Mouse (Mus musculus): ENCODE measurements at regions not wholly inside any gene's neighbourhood (a gene's known extent, or its start where the extent isn't known, plus 50 kb on each side); places are given as distances from the start of the nearest gene placed in this dataset.

GRCm38 (mm10) chr9:61554611-61555010 is 182.4 kb downstream of the Tle3 start:
- DNase-seq: no peak

GRCm38 (mm10) chr9:61553626-61554025 is 181.5 kb downstream of the Tle3 start:
- no peak for DNase-seq

GRCm38 (mm10) chr9:61551361-61551760 is 179.2 kb downstream of the Tle3 start:
- DNase-seq: no peak

- no peak for DNase-seq
Observed at GRCm38 (mm10) chr9:61550326-61550725, 178.2 kb downstream of the Tle3 start.

- DNase-seq: no peak
Observed at GRCm38 (mm10) chr9:61549692-61550241, 177.6 kb downstream of the Tle3 start.

DNA sequence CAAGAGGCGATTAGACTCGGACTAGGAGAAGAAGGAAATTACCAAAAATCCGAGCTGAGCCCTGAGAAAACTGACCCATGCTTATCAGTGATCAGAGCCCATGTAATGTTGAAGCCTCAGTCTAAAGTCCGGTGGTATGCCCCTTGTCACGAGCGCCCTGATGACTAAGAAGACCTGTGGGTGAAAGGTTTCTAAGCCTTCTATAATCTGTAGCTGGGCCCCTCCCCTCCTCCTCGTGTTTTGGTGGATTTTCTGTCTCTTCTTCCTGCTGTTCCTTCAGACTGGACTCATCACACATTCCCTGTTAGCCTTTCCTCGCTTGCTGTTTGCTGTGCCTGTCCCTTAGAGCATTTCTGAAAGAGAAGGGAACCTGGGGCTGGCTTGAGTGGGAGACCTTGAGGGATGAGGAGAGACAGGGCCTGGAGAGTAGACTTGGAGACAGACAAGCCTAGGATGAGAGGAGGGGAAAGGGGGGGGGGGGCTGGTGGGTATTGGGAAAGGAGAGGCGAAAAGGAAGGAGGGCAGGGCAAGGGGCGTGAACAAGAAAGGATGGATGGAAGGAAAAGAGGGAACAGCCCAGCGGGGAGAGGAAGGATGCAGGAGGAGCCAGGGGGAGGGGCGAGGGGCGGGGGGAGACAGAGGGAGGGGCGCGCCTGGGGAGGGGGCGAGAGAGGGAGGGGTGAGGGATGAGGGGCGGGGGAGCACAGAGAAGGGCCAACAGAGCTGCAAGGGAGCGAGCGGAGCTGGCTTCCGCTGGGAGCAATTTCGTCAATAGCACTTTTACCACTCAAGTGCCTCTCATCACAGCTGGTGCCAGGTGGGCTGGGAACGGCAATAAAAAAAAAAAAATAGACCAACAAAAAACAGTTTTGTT is 165.4 kb downstream of the Tle3 start:
- no peak for DNase-seq

DNA sequence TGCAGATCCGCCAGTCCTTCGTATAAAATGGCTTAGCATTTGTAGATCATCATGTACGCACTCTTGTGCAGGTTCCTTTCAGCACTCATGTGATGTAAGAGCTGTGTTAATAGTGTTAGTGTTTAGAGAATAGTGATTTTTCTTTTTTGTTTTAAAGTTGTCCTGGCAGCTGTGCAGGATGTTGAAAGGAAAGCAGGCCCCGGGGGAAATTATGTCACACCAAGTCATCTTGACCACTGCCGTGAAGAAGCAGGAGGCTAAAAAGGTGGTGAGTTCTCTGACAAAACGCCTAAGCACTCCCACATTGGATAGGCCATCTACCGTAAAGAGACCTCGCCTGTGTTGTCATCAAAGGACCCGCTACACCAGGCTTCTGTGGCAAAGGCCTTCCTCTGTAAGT is 161.1 kb downstream of the Tle3 start:
- DNase-seq: no peak

GRCm38 (mm10) chr9:61530263-61531045 is 158.3 kb downstream of the Tle3 start:
- DNase-seq: peak; percentile 37

DNA sequence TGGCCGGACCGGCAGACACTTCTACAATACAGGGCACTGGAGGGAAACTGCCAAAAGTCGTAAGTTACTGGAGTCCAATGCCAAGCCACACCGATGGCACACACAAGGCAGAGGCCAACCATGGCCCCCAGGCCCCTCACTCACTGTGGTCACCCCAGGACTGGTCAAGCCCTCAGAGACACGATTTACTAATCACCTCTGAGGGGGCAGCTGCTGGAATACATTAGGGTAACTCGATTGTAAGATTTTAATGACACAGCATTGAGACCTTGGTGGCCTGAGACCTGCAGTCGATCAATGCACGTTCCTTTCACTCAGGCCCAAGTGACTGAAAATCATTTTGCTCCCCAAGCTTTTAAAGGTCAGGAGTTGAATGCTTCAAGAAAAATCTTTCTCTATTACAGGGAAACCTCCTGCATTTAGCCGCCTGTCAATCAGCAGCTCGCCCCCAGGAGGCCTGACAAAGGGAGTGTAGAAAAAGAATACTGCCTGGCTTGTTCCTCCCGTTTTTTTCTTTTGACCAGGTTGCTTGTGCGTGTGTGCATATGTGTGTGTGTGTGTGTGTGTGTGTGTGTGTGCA is 156.2 kb downstream of the Tle3 start:
- DNase-seq: no peak

- no peak for DNase-seq
Observed at GRCm38 (mm10) chr9:61527491-61528056, 155.4 kb downstream of the Tle3 start.

DNA sequence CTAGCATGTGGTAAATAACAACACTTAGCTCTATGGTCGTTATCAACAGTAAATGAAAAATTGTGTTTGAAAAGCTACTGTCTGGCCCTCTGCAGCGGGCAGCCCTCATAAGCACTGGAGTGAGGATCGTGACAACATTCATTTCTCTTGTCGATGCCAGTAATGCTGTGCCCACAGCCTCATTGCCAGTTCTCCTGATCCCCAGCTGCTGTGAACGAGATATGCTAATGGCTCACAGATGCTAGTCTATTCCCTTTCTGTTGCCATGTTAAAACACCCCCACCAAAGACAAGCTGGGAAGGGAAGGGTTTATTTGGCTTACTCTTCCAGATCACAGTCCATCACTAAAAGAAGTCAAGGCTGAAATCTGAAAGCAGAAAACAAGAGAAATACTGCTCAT is 148.0 kb downstream of the Tle3 start:
- no peak for DNase-seq

- no peak for DNase-seq
Observed at GRCm38 (mm10) chr9:61517906-61518305, 145.7 kb downstream of the Tle3 start.

- DNase-seq: no peak
Observed at GRCm38 (mm10) chr9:61511436-61511835, 139.3 kb downstream of the Tle3 start.

DNA sequence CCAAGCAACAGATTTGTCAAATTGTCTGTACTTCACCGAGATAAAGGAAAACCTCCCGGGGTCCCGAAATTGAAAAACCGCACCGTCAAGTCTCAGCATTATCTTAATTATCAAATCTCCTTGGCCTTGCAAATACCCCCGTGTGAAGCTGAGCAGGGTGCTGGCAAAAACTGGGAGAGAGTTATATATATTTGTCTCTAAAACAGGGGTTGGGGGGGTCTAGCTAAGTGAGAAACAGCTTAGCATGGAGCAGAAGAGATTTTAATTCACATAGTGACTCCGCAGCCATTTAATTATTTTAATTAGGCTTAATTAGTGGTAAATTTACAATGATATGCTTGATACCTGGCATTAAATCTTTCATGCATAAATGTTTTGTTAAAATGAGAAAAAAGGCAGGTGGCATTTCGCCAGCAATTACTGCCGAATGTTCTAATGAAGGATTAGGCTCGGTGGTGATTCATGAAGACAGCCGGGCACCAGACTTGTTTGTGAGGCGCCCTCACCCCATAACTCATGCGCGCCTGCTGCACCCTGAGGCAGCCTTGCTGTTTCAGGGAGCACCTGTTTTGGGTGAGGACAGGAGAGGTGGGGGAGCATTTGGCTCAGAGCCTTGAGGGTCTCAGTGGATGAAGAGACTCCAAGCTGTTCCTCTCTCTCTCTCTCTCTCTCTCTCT is 138.2 kb downstream of the Tle3 start:
- DNase-seq: no peak

- DNase-seq: no peak
Observed at GRCm38 (mm10) chr9:61509591-61510191, 137.5 kb downstream of the Tle3 start.

GRCm38 (mm10) chr9:61509091-61509490 is 136.9 kb downstream of the Tle3 start:
- no peak for DNase-seq

DNA sequence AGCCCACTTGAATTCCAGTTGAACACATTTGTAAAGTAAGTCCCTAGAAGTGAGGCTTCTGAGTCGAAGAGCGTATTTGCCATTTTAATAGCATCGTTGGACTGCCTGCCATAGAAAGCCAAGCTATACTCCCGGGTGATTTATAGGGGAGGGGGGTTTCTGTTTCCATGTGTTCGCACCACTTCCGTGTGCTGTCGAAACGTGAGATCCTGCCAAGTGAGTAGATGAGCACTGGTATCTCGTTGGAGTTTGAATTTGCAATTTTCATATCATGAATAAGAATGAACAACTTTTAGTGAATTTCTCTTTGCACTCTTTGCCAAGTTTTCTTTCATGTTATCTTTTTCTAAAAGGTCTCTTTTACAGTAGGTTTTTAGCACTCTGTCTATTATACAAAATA is 128.7 kb downstream of the Tle3 start:
- no peak for DNase-seq

DNA sequence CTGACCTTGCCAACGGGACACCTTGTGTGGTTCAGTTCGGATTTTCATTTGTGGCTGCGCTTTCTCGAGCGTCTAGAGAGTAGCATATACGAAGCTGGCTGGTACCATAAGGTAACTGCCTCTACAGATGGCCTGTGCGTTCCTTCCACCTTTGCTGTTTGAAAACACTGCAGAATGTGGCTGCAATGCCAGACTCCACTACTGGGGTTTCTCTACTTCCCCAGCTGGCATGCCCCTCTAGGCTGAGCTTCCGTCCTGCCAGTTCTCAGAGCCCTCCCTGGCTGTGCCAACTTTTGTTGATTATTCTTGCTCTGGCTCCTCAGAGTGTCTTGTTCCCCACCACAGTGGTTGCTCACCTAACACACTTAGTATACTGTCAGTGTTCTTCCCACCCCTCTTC is 120.7 kb downstream of the Tle3 start:
- no peak for DNase-seq

DNA sequence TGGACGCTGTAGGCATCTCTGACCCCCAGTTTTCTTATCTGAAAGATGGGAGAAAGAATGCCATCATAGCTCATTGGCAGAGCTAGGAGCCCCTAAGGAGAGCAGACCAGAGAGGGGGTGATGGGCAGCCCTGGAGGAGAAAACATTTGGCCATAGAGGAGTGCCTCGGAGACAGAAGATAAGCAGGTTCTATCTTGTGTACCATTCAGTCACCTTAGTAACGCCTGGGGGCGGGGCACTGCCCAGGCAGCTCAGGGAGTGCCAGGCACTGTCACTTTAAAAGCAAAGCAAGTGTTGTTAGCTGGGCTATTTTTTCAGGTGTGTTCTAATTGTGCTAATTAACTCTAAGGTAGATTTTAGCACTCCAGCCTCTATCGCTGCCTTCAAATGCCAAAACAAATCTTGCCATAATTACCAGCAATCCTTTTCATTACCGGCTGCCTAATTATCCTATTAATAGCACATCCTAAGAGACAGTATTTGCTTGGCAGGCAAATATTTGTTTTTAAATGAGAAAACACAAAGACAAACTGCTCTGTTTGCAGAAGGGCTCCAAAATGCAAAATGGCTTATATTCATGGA is 119.1 kb downstream of the Tle3 start:
- DNase-seq: no peak

DNA sequence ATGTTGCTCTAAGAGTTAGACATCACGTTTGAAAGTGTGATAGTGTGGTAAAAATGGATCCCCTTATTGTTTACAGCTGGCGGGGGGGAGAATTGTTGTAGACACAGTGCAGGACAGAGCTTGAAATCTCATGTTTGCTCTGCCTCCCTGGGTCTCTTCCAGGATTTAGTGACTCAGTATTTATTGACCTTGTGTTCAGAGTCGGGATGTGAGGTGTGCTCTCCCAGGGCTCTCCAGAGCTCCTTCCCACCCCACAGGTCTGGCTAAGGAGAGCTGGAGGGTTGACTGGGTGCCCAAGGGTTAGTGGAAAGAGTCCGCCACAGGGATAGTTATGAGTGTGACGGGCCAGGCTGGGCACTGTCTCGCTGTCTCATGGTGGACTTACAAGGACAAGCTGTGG is 117.8 kb downstream of the Tle3 start:
- no peak for DNase-seq

GRCm38 (mm10) chr9:61489147-61489546 is 117.0 kb downstream of the Tle3 start:
- no peak for DNase-seq

- no peak for DNase-seq
Observed at GRCm38 (mm10) chr9:61487824-61488223, 115.7 kb downstream of the Tle3 start.

Measured in kidney, postnatal 14 days (tissue).